Mouse (Mus musculus) CH12.LX (cell line): ENCODE results near the gene Dclk1.

ENCODE experiments used
- CHD1 ChIP-seq: IDR thresholded peaks from 2 replicates; pipeline ENCODE4 v1.6.1; 2012; ENCODE audit warnings: low read depth, low read length, improper control_type of control experiment, inconsistent platforms
- CTCF ChIP-seq, 2 experiments: IDR thresholded peaks in 1 of 2; conservative IDR thresholded peaks in 1 of 2; 2 replicates each; pipeline ENCODE4 v1.5.1; 2011 to 2012; ENCODE audit warnings: low read depth in 2 of 2, low read length in 2 of 2, improper control_type of control experiment in 1 of 2, inconsistent platforms in 1 of 2, mild to moderate bottlenecking in 1 of 2, moderate library complexity in 1 of 2
- E2F4 ChIP-seq: IDR thresholded peaks from 2 replicates; pipeline ENCODE4 v1.6.1; 2011; ENCODE audit warnings: low read depth, low read length, improper control_type of control experiment; ENCODE audit not compliant: insufficient replicate concordance
- JUN ChIP-seq: IDR thresholded peaks from 2 replicates; pipeline ENCODE4 v1.6.1; 2011; ENCODE audit warnings: low read depth, mild to moderate bottlenecking, low read length, improper control_type of control experiment, moderate library complexity; ENCODE audit not compliant: insufficient read depth
- POLR2A ChIP-seq: IDR thresholded peaks from 2 replicates; pipeline ENCODE4 v1.6.1; 2011; ENCODE audit warnings: low read depth, mild to moderate bottlenecking, improper control_type of control experiment, low read length
- POLR2AphosphoS2 ChIP-seq: IDR thresholded peaks from 2 replicates; pipeline ENCODE4 v1.6.1; 2011; ENCODE audit warnings: low read depth, low read length, improper control_type of control experiment
- TBP ChIP-seq: conservative IDR thresholded peaks from 2 replicates; pipeline ENCODE4 v1.6.1; 2011; ENCODE audit warnings: low read depth, low read length, improper control_type of control experiment
- USF2 ChIP-seq: conservative IDR thresholded peaks from 2 replicates; pipeline ENCODE4 v1.6.1; 2011; ENCODE audit warnings: low read depth, low read length, improper control_type of control experiment
- ZKSCAN1 ChIP-seq: IDR thresholded peaks from 2 replicates; pipeline ENCODE4 v1.6.1; 2012; ENCODE audit warnings: low read depth, inconsistent platforms, low read length, improper control_type of control experiment, borderline replicate concordance

GRCm38 (mm10) chr3:55574003-55574402 lies 331.8 kb downstream of the Dclk1 start:
- TF ChIP-seq POLR2A (no peak), ZKSCAN1 (no peak), CTCF (conservative IDR thresholded peaks at IDR 0.05 in 1 of 2, IDR thresholded peaks at IDR 0.05 in 1 of 2; ENCODE audit: low read depth in 2 of 2, low read length in 2 of 2) (no peak), JUN (no peak), POLR2AphosphoS2 (no peak), USF2 (no peak), TBP (no peak), CHD1 (no peak), E2F4 (no peak)
